In genomic region chr17:81045115-81045514, GRCm38 (mm10) we compare ENCODE assay signal across 10 mouse cellular contexts.
"Had no signal": no experiment of that assay in that cellular context is flagged by ENCODE, and none has a peak within 500 bp of the region (broad histone marks: within the 10 kb centered on the region; RNA-seq: fewer than 3 reads in every experiment).

No protein-coding gene starts in this region.

- H3K4me2 ChIP-seq: liver, embryonic 13.5 days; midbrain, embryonic 11.5 days; midbrain, embryonic 15.5 days; neural tube, embryonic 12.5 days; neural tube, embryonic 15.5 days had no signal

- H3K27me3 ChIP-seq: liver, embryonic 13.5 days; midbrain, embryonic 15.5 days; neural tube, embryonic 12.5 days; neural tube, embryonic 15.5 days had no signal

- H3K27ac ChIP-seq: kidney, postnatal 0 days; layer of hippocampus, adult 2 months; left cerebral cortex, adult 2 months; liver, embryonic 13.5 days; midbrain, embryonic 15.5 days; neural tube, embryonic 12.5 days; neural tube, embryonic 15.5 days; stomach, postnatal 0 days had no signal

- H3K4me1 ChIP-seq: midbrain, embryonic 15.5 days; neural tube, embryonic 15.5 days had no signal

- H3K4me3 ChIP-seq: layer of hippocampus, adult 2 months; left cerebral cortex, adult 2 months; liver, embryonic 13.5 days; midbrain, embryonic 15.5 days; myocyte; neural tube, embryonic 12.5 days; neural tube, embryonic 15.5 days had no signal

- DNase-seq: liver, embryonic 13.5 days had no signal

- ATAC-seq: midbrain, embryonic 15.5 days had no signal

- H3K9me3 ChIP-seq: liver, embryonic 13.5 days; midbrain, embryonic 15.5 days; neural tube, embryonic 12.5 days; neural tube, embryonic 15.5 days had no signal

- H3K36me3 ChIP-seq: midbrain, embryonic 15.5 days had no signal

- H3K9ac ChIP-seq: liver, embryonic 13.5 days; midbrain, embryonic 15.5 days; neural tube, embryonic 12.5 days; neural tube, embryonic 15.5 days had no signal
